In genomic region chr2:131205521-131206182, GRCm38 (mm10) we compare ENCODE assay signal across 11 mouse cellular contexts. TPM values are rescaled to one million over a fixed set of nuclear protein-coding genes. Genes with fewer than 3 reads are reported as not detected.
DNase-seq lines count a peak whose midpoint lies in the region; ATAC-seq and TF ChIP-seq lines count a peak whose summit lies in the region.
"Had no signal": no experiment of that assay in that cellular context is flagged by ENCODE, and none has a peak within 500 bp of the region (broad histone marks: within the 10 kb centered on the region; RNA-seq: fewer than 3 reads in every experiment).

No protein-coding gene starts in this region.

- WGBS in hindbrain, embryonic 10.5 days: 84% methylated on average over 8 of the region's 8 CpGs
- 93% methylated on average over 8 of the region's 8 CpGs for WGBS in hindbrain, embryonic 14.5 days
- WGBS in liver, postnatal 0 days (ENCODE audit: insufficient replicate concordance): 57% methylated on average over 8 of the region's 8 CpGs

- no peak overlapping the region for H3K4me2 ChIP-seq in hindbrain, embryonic 14.5 days (replicated peaks)
- H3K4me2 ChIP-seq in liver, postnatal 0 days (ENCODE audit: low read depth, low read length): peak overlapping the region; percentile 1; the same call in 1 of the 2 replicates
- H3K4me2 ChIP-seq: hindbrain, embryonic 12.5 days had no signal

- no peak overlapping the region for H3K4me3 ChIP-seq in hindbrain, embryonic 10.5 days
- no peak overlapping the region for H3K4me3 ChIP-seq in hindbrain, embryonic 14.5 days (replicated peaks; ENCODE audit: low read length)
- H3K4me3 ChIP-seq in liver, postnatal 0 days (ENCODE audit: low read depth, low read length): no peak overlapping the region
- H3K4me3 ChIP-seq: hindbrain, embryonic 12.5 days had no signal

- H3K9ac ChIP-seq in hindbrain, embryonic 14.5 days: no peak overlapping the region
- 0 out of 2 replicates have a peak overlapping the region, but pooled peaks have one; percentile 1 for H3K9ac ChIP-seq in liver, postnatal 0 days (replicated peaks)
- H3K9ac ChIP-seq: hindbrain, embryonic 12.5 days had no signal

- H3K27ac ChIP-seq in hindbrain, embryonic 10.5 days: 0 out of 2 replicates have a peak overlapping the region, but pooled peaks have one; percentile 8
- H3K27ac ChIP-seq in hindbrain, embryonic 14.5 days: no peak overlapping the region
- H3K27ac ChIP-seq in liver, postnatal 0 days (ENCODE audit: low read depth): peak overlapping the region; percentile 77
- H3K27ac ChIP-seq: hindbrain, embryonic 12.5 days had no signal

- TF ChIP-seq EP300 in liver, postnatal 0 days (IDR thresholded peaks at IDR 0.05; ENCODE audit: low read depth): peak; percentile 100

- H3K36me3 ChIP-seq in hindbrain, embryonic 10.5 days: peaks cover 20% of the 10 kb centered on the region
- no peaks in the 10 kb centered on the region for H3K36me3 ChIP-seq in hindbrain, embryonic 14.5 days (replicated peaks; ENCODE audit: control insufficient read depth, insufficient read depth)
- H3K36me3 ChIP-seq in liver, postnatal 0 days (replicated peaks; ENCODE audit: insufficient read depth, low read length): peaks cover 9% of the 10 kb centered on the region; the same call in 1 of the 2 replicates
- H3K36me3 ChIP-seq: hindbrain, embryonic 12.5 days had no signal

- H3K27me3 ChIP-seq in hindbrain, embryonic 10.5 days (ENCODE audit: insufficient read depth, poor library complexity, severe bottlenecking): no peaks in the 10 kb centered on the region
- no peaks in the 10 kb centered on the region for H3K27me3 ChIP-seq in hindbrain, embryonic 14.5 days (ENCODE audit: control insufficient read depth, insufficient read depth, low read length)
- H3K27me3 ChIP-seq in liver, postnatal 0 days (ENCODE audit: insufficient read depth, low read length): no peaks in the 10 kb centered on the region
- H3K27me3 ChIP-seq: hindbrain, embryonic 12.5 days had no signal

- no peak for ATAC-seq in hindbrain, embryonic 14.5 days (ENCODE audit: low FRiP score)
- peak; percentile 29 for ATAC-seq in common myeloid progenitor, adult 5-6 weeks (replicated peaks; ENCODE audit: low read depth, poor library complexity, severe bottlenecking)
- ATAC-seq in liver, postnatal 0 days: peak; percentile 40
- ATAC-seq: forebrain, embryonic 14.5 days had no signal

- no peak for TF ChIP-seq CTCF in liver, postnatal 0 days (IDR thresholded peaks at IDR 0.05; ENCODE audit: low read depth)

- no peaks in the 10 kb centered on the region for H3K9me3 ChIP-seq in hindbrain, embryonic 10.5 days
- no peaks in the 10 kb centered on the region for H3K9me3 ChIP-seq in hindbrain, embryonic 14.5 days (ENCODE audit: control insufficient read depth, low read length)
- H3K9me3 ChIP-seq in liver, postnatal 0 days (ENCODE audit: low read length): no peaks in the 10 kb centered on the region
- H3K9me3 ChIP-seq: hindbrain, embryonic 12.5 days had no signal

- DNase-seq in hindbrain, embryonic 10.5 days (ENCODE audit: low spot score): no peak
- DNase-seq in hindbrain, embryonic 14.5 days (ENCODE audit: low spot score): no peak
- peak; percentile 93 for DNase-seq in MEL-GATA-1-ER (ENCODE audit: extremely low read depth, low read depth)
- DNase-seq in liver, postnatal 0 days: peak; percentile 68
- no peak for DNase-seq in right cerebral cortex, postnatal 14 days
- DNase-seq in testis, postnatal 14 days (ENCODE audit: low spot score): no peak
- no peak for DNase-seq in thymus, postnatal 0 days (ENCODE audit: low spot score)
- DNase-seq: lung, postnatal 14 days had no signal

- peaks cover 18% of the 10 kb centered on the region for H3K4me1 ChIP-seq in hindbrain, embryonic 10.5 days (replicated peaks)
- 0 out of 2 replicates have a peak, but pooled peaks cover 7% of the 10 kb centered on the region for H3K4me1 ChIP-seq in hindbrain, embryonic 14.5 days (replicated peaks; ENCODE audit: control insufficient read depth, insufficient read depth, low read length)
- peaks cover 56% of the 10 kb centered on the region for H3K4me1 ChIP-seq in liver, postnatal 0 days (ENCODE audit: insufficient read depth)

RNA-seq across cellular contexts. Expression of gene Ap5s1, which starts 1.2 kb away (rescaled TPM):
- 27.2 and 32.7 TPM in 2 replicates for polyA plus RNA-seq in hindbrain, embryonic 10.5 days (2016; fragmentation: Nextera tagmentation; extraction: Ambion mirVana)
- polyA plus RNA-seq in hindbrain, embryonic 14.5 days (2014; fragmentation: Nextera tagmentation; extraction: Ambion mirVana): 32.1 and 39.7 TPM in 2 replicates
- total RNA-seq in common myeloid progenitor, adult 5-6 weeks (2017): 2.4 and 2.6 TPM in 2 replicates
- polyA plus RNA-seq in liver, postnatal 0 days (2015; fragmentation: Nextera tagmentation; extraction: Ambion mirVana): 19.5 TPM in 2 replicates
- polyA plus RNA-seq in thymus, postnatal 0 days (2015; fragmentation: Nextera tagmentation; extraction: Ambion mirVana): 19.1 and 22.2 TPM in 2 replicates

RNA-seq across cellular contexts. Expression of gene Spef1, which starts 18.6 kb away (rescaled TPM):
- polyA plus RNA-seq in hindbrain, embryonic 10.5 days (2016; fragmentation: Nextera tagmentation; extraction: Ambion mirVana): 5.2 and 5.4 TPM in 2 replicates
- polyA plus RNA-seq in hindbrain, embryonic 14.5 days (2014; fragmentation: Nextera tagmentation; extraction: Ambion mirVana): 11.5 and 11.8 TPM in 2 replicates
- 2.7 and 4.7 TPM in 2 replicates for total RNA-seq in common myeloid progenitor, adult 5-6 weeks (2017)
- 0.59 and 0.65 TPM in 2 replicates for polyA plus RNA-seq in liver, postnatal 0 days (2015; fragmentation: Nextera tagmentation; extraction: Ambion mirVana)
- polyA plus RNA-seq in thymus, postnatal 0 days (2015; fragmentation: Nextera tagmentation; extraction: Ambion mirVana): 1.4 and 1.5 TPM in 2 replicates

RNA-seq across cellular contexts. Expression of gene Cdc25b, which starts 18.9 kb away (rescaled TPM):
- polyA plus RNA-seq in hindbrain, embryonic 10.5 days (2016; fragmentation: Nextera tagmentation; extraction: Ambion mirVana): 99.7 and 116 TPM in 2 replicates
- 26.9 and 27.6 TPM in 2 replicates for polyA plus RNA-seq in hindbrain, embryonic 14.5 days (2014; fragmentation: Nextera tagmentation; extraction: Ambion mirVana)
- total RNA-seq in common myeloid progenitor, adult 5-6 weeks (2017): 13.3 and 15.8 TPM in 2 replicates
- polyA plus RNA-seq in liver, postnatal 0 days (2015; fragmentation: Nextera tagmentation; extraction: Ambion mirVana): 67.6 and 77.7 TPM in 2 replicates
- polyA plus RNA-seq in thymus, postnatal 0 days (2015; fragmentation: Nextera tagmentation; extraction: Ambion mirVana): 48.4 and 58.6 TPM in 2 replicates

RNA-seq across cellular contexts. Expression of gene Cenpb, which starts 25.8 kb away (rescaled TPM):
- polyA plus RNA-seq in hindbrain, embryonic 10.5 days (2016; fragmentation: Nextera tagmentation; extraction: Ambion mirVana): 9.7 and 12.8 TPM in 2 replicates
- polyA plus RNA-seq in hindbrain, embryonic 14.5 days (2014; fragmentation: Nextera tagmentation; extraction: Ambion mirVana): 9.3 and 10.3 TPM in 2 replicates
- total RNA-seq in common myeloid progenitor, adult 5-6 weeks (2017): 17.6 and 18.7 TPM in 2 replicates
- polyA plus RNA-seq in liver, postnatal 0 days (2015; fragmentation: Nextera tagmentation; extraction: Ambion mirVana): 4.2 and 4.8 TPM in 2 replicates
- polyA plus RNA-seq in thymus, postnatal 0 days (2015; fragmentation: Nextera tagmentation; extraction: Ambion mirVana): 5.2 and 7.8 TPM in 2 replicates

RNA-seq across cellular contexts. Expression of gene Mavs, which starts 28.2 kb away (rescaled TPM):
- 16.4 and 19.0 TPM in 2 replicates for polyA plus RNA-seq in hindbrain, embryonic 10.5 days (2016; fragmentation: Nextera tagmentation; extraction: Ambion mirVana)
- 5.8 and 7.7 TPM in 2 replicates for polyA plus RNA-seq in hindbrain, embryonic 14.5 days (2014; fragmentation: Nextera tagmentation; extraction: Ambion mirVana)
- 15.8 and 16.5 TPM in 2 replicates for total RNA-seq in common myeloid progenitor, adult 5-6 weeks (2017)
- 21.2 and 22.1 TPM in 2 replicates for polyA plus RNA-seq in liver, postnatal 0 days (2015; fragmentation: Nextera tagmentation; extraction: Ambion mirVana)
- 13.1 and 15.0 TPM in 2 replicates for polyA plus RNA-seq in thymus, postnatal 0 days (2015; fragmentation: Nextera tagmentation; extraction: Ambion mirVana)

Comparison
In these comparisons a context has a peak if more than half of its experiments do, and no peak if none do; other contexts are left out.
1. DNase-seq: peak in MEL-GATA-1-ER (single experiment) and liver, postnatal 0 days (single experiment); none in hindbrain, embryonic 10.5 days (single experiment), hindbrain, embryonic 14.5 days (single experiment), right cerebral cortex, postnatal 14 days (single experiment), testis, postnatal 14 days (single experiment) and thymus, postnatal 0 days (single experiment).